Mouse (Mus musculus) stomach, postnatal 0 days (tissue): ENCODE data around the gene Anln.

Experiments
- CTCF ChIP-seq: IDR thresholded peaks from 2 replicates; pipeline ENCODE4 v1.5.1; 2016; ENCODE audit warnings: antibody characterized with exemption, low read depth, mild to moderate bottlenecking, moderate library complexity
- EP300 ChIP-seq: optimal IDR thresholded peaks from 2 replicates; pipeline ENCODE3; 2016; ENCODE audit warnings: antibody characterized with exemption

- no peak for TF ChIP-seq CTCF
- TF ChIP-seq EP300 = no peak
Measured at GRCm38 (mm10) chr9:22355919-22356318, 33.1 kb downstream of the Anln start.
